Mouse (Mus musculus): ENCODE measurements around the gene Dag1. TPM values are rescaled to one million over a fixed set of nuclear protein-coding genes. Genes with fewer than 3 reads are reported as not detected.

Dag1 gene
- 31.2 and 33.5 TPM in 2 replicates for polyA plus RNA-seq (2012; rRNA removed)

- H3K4me1 ChIP-seq (ENCODE audit: control insufficient read depth, insufficient read depth, low read length), result peaks cover 9% of the 10 kb centered on the region; the same call in 1 of the 2 replicates
- TF ChIP-seq CTCF (IDR thresholded peaks at IDR 0.05; ENCODE audit: extremely low read depth, insufficient read depth, low read length) (no peak), POLR2A (IDR thresholded peaks at IDR 0.05; ENCODE audit: extremely low read depth, insufficient read depth, low read length) (peak; percentile 55; the same call in 1 of the 2 replicates)
- H3K27ac ChIP-seq (ENCODE audit: insufficient read depth, low read length), result peak within 1 kb of the TSS; percentile 95
- peak within 1 kb of the TSS; percentile 93 for H3K4me3 ChIP-seq (ENCODE audit: insufficient read depth, low read length)
Measured at GRCm38 (mm10) chr9:108263690-108264190, at the start of gene Dag1. TSS of gene Dag1 (minus strand) at chr9:108263958.

- H3K4me3 ChIP-seq (ENCODE audit: insufficient read depth, low read length), result peak overlapping the region; percentile 33; the same call in 1 of the 2 replicates
- H3K4me1 ChIP-seq (ENCODE audit: control insufficient read depth, insufficient read depth, low read length), result peaks cover 5% of the 10 kb centered on the region; the same call in 1 of the 2 replicates
- TF ChIP-seq CTCF (IDR thresholded peaks at IDR 0.05; ENCODE audit: extremely low read depth, insufficient read depth, low read length) (no peak), POLR2A (IDR thresholded peaks at IDR 0.05; ENCODE audit: extremely low read depth, insufficient read depth, low read length) (no peak)
- no peak overlapping the region for H3K27ac ChIP-seq (ENCODE audit: insufficient read depth, low read length)
Measured at GRCm38 (mm10) chr9:108308141-108308540, 44.4 kb upstream of the Dag1 start.

- Histone ChIP-seq H3K27ac (ENCODE audit: insufficient read depth, low read length) (no peak overlapping the region), H3K4me1 (ENCODE audit: control insufficient read depth, insufficient read depth, low read length) (peaks cover 5% of the 10 kb centered on the region; the same call in 1 of the 2 replicates), H3K4me3 (ENCODE audit: insufficient read depth, low read length) (peak overlapping the region; percentile 70)
- no peak for TF ChIP-seq CTCF (IDR thresholded peaks at IDR 0.05; ENCODE audit: extremely low read depth, insufficient read depth, low read length)
- no peak for TF ChIP-seq POLR2A (IDR thresholded peaks at IDR 0.05; ENCODE audit: extremely low read depth, insufficient read depth, low read length)
Measured at GRCm38 (mm10) chr9:108307021-108307807, 43.5 kb upstream of the Dag1 start.

GRCm38 (mm10) chr9:108306571-108306980 lies 42.8 kb upstream of the Dag1 start:
- TF ChIP-seq CTCF (IDR thresholded peaks at IDR 0.05; ENCODE audit: extremely low read depth, insufficient read depth, low read length) (no peak), POLR2A (IDR thresholded peaks at IDR 0.05; ENCODE audit: extremely low read depth, insufficient read depth, low read length) (no peak)
- peaks cover 3% of the 10 kb centered on the region; the same call in 1 of the 2 replicates for H3K4me1 ChIP-seq (ENCODE audit: control insufficient read depth, insufficient read depth, low read length)
- H3K4me3 ChIP-seq (ENCODE audit: insufficient read depth, low read length), result peak overlapping the region; percentile 70
- H3K27ac ChIP-seq (ENCODE audit: insufficient read depth, low read length), result peak overlapping the region; percentile 96

- H3K4me1 ChIP-seq (ENCODE audit: control insufficient read depth, insufficient read depth, low read length), result peaks cover 3% of the 10 kb centered on the region; the same call in 1 of the 2 replicates
- TF ChIP-seq CTCF (IDR thresholded peaks at IDR 0.05; ENCODE audit: extremely low read depth, insufficient read depth, low read length) (no peak), POLR2A (IDR thresholded peaks at IDR 0.05; ENCODE audit: extremely low read depth, insufficient read depth, low read length) (peak; percentile 98)
- peak within 1 kb of the TSS; percentile 96 for H3K27ac ChIP-seq (ENCODE audit: insufficient read depth, low read length)
- peak within 1 kb of the TSS; percentile 70 for H3K4me3 ChIP-seq (ENCODE audit: insufficient read depth, low read length)
Measured at GRCm38 (mm10) chr9:108305629-108306520, 42.1 kb upstream of the Dag1 start, which contains the start of the genes Rhoa and Tcta. TSS of gene Rhoa (plus strand) at chr9:108306129. TSS of gene Tcta (minus strand) at chr9:108306160.

- peak overlapping the region; percentile 25; the same call in 1 of the 2 replicates for H3K27ac ChIP-seq (ENCODE audit: insufficient read depth, low read length)
- no peak for TF ChIP-seq CTCF (IDR thresholded peaks at IDR 0.05; ENCODE audit: extremely low read depth, insufficient read depth, low read length)
- TF ChIP-seq POLR2A (IDR thresholded peaks at IDR 0.05; ENCODE audit: extremely low read depth, insufficient read depth, low read length), result no peak
Measured at GRCm38 (mm10) chr9:108305170-108305569, 41.4 kb upstream of the Dag1 start.

GRCm38 (mm10) chr9:108304716-108305115 lies 41.0 kb upstream of the Dag1 start:
- no peak overlapping the region for H3K27ac ChIP-seq (ENCODE audit: insufficient read depth, low read length)
- no peak for TF ChIP-seq POLR2A (IDR thresholded peaks at IDR 0.05; ENCODE audit: extremely low read depth, insufficient read depth, low read length)
- no peak for TF ChIP-seq CTCF (IDR thresholded peaks at IDR 0.05; ENCODE audit: extremely low read depth, insufficient read depth, low read length)
- peaks cover 3% of the 10 kb centered on the region; the same call in 1 of the 2 replicates for H3K4me1 ChIP-seq (ENCODE audit: control insufficient read depth, insufficient read depth, low read length)
- peak overlapping the region; percentile 70; the same call in 1 of the 2 replicates for H3K4me3 ChIP-seq (ENCODE audit: insufficient read depth, low read length)

More at GRCm38 (mm10) chr9:108305170-108305569, 41.4 kb upstream of the Dag1 start:
- Histone ChIP-seq H3K4me3 (ENCODE audit: insufficient read depth, low read length) (peak overlapping the region; percentile 70), H3K4me1 (ENCODE audit: control insufficient read depth, insufficient read depth, low read length) (peaks cover 3% of the 10 kb centered on the region; the same call in 1 of the 2 replicates)

- H3K4me1 ChIP-seq (ENCODE audit: control insufficient read depth, insufficient read depth, low read length), result peaks cover 3% of the 10 kb centered on the region; the same call in 1 of the 2 replicates
- no peak overlapping the region for H3K4me3 ChIP-seq (ENCODE audit: insufficient read depth, low read length)
- TF ChIP-seq POLR2A (IDR thresholded peaks at IDR 0.05; ENCODE audit: extremely low read depth, insufficient read depth, low read length) (no peak), CTCF (IDR thresholded peaks at IDR 0.05; ENCODE audit: extremely low read depth, insufficient read depth, low read length) (no peak)
- H3K27ac ChIP-seq (ENCODE audit: insufficient read depth, low read length), result no peak overlapping the region
Measured at GRCm38 (mm10) chr9:108301853-108302252, 38.1 kb upstream of the Dag1 start.
